Mouse (Mus musculus): ENCODE measurements around the gene Cfap61.

GRCm38 (mm10) chr2:146047691-146048090 lies 113.1 kb downstream of the Cfap61 start:
- TF ChIP-seq CTCF (IDR thresholded peaks at IDR 0.05; ENCODE audit: extremely low read depth, insufficient read length, insufficient replicate concordance, low read depth, low read length) (no peak), POLR2A (IDR thresholded peaks at IDR 0.05; ENCODE audit: low read depth, low read length) (no peak)
